Comparison of ENCODE assay signal across 14 mouse cellular contexts in genomic region chr19:43699021-43699762, GRCm38 (mm10). TPM values are rescaled to one million over a fixed set of nuclear protein-coding genes. Genes with fewer than 3 reads are reported as not detected.
DNase-seq lines count a peak whose midpoint lies in the region.
"Had no signal": no experiment of that assay in that cellular context is flagged by ENCODE, and none has a peak within 500 bp of the region (broad histone marks: within the 10 kb centered on the region; RNA-seq: fewer than 3 reads in every experiment).

No protein-coding gene starts in this region.

- peak; percentile 36 to 66 for DNase-seq in frontal cortex, postnatal 36 days (ENCODE audit: low spot score in 2 of 2)
- DNase-seq in frontal cortex, postnatal 10 days (ENCODE audit: low spot score in 2 of 2): no peak
- peak; percentile 26 to 86 for DNase-seq in left cerebral cortex, postnatal 25 days (ENCODE audit: low spot score in 2 of 2)
- no peak for DNase-seq in left cerebral cortex, adult 11 months (ENCODE audit: low spot score)
- DNase-seq in R1 (ENCODE audit: low read depth, low spot score): peak; percentile 56
- peak; percentile 31 to 43 for DNase-seq in left cerebral cortex, postnatal 36 days (ENCODE audit: low spot score in 2 of 2)
- no peak for DNase-seq in gastrocnemius, postnatal 25 days
- DNase-seq in thymus, adult 18-20 months: no peak
- DNase-seq: adrenal gland, adult 2 months; cerebellum, adult 8-10 months; heart, adult 11 months; heart, postnatal 14 days; kidney, postnatal 10 days; liver had no signal

- intact Hi-C loops in left cerebral cortex, postnatal 25 days (cut with DNase I): no loop called here
- intact Hi-C loops in left cerebral cortex, postnatal 36 days (cut with DNase I): no loop called here

RNA-seq across cellular contexts. Expression of gene Entpd7, which starts 9.7 kb away (rescaled TPM):
- total RNA-seq in left cerebral cortex, postnatal 25 days (2021): 10 to 100 TPM; 20.3 to 24.0 TPM
- 10 to 100 TPM; 22.5 to 23.3 TPM for total RNA-seq in left cerebral cortex, postnatal 36 days (2021)
- 1 to 10 TPM; 1.8 TPM for total RNA-seq in gastrocnemius, postnatal 25 days (2021)

RNA-seq across cellular contexts. Expression of gene Slc25a28, which starts 24.5 kb away (rescaled TPM):
- 10 to 100 TPM; 35.8 to 36.6 TPM for total RNA-seq in left cerebral cortex, postnatal 25 days (2021)
- total RNA-seq in left cerebral cortex, postnatal 36 days (2021): 10 to 100 TPM; 39.2 to 39.9 TPM
- total RNA-seq in gastrocnemius, postnatal 25 days (2021): 10 to 100 TPM; 18.0 to 18.9 TPM

RNA-seq across cellular contexts. Expression of gene Cutc, which starts 53.6 kb away (rescaled TPM):
- 1 to 10 TPM; 5.7 to 6.1 TPM for total RNA-seq in left cerebral cortex, postnatal 25 days (2021)
- 1 to 10 TPM; 5.7 to 5.9 TPM for total RNA-seq in left cerebral cortex, postnatal 36 days (2021)
- 10 to 100 TPM; 15.8 to 16.8 TPM for total RNA-seq in gastrocnemius, postnatal 25 days (2021)

RNA-seq across cellular contexts. Expression of gene Cox15, which starts 53.6 kb away (rescaled TPM):
- 10 to 100 TPM; 14.1 to 22.3 TPM for total RNA-seq in left cerebral cortex, postnatal 25 days (2021)
- 10 to 100 TPM; 13.3 to 17.1 TPM for total RNA-seq in left cerebral cortex, postnatal 36 days (2021)
- 10 to 100 TPM; 17.5 to 19.5 TPM for total RNA-seq in gastrocnemius, postnatal 25 days (2021)

Comparison
In these comparisons a context has a peak if more than half of its experiments do, and no peak if none do; other contexts are left out.
1. DNase-seq: peak in frontal cortex, postnatal 36 days (2 of 2), left cerebral cortex, postnatal 25 days (2 of 2), R1 (single experiment) and left cerebral cortex, postnatal 36 days (2 of 2); none in frontal cortex, postnatal 10 days (0 of 2), left cerebral cortex, adult 11 months (single experiment), gastrocnemius, postnatal 25 days (single experiment) and thymus, adult 18-20 months (0 of 2).
2. RNA of gene Entpd7, which starts 9.7 kb away (total RNA-seq): 20.3 to 24.0 TPM in left cerebral cortex, postnatal 25 days and 22.5 to 23.3 TPM in left cerebral cortex, postnatal 36 days; 1.8 TPM in gastrocnemius, postnatal 25 days; every median in the first group is over 4 times any median in the second.